Mouse (Mus musculus) CH12.LX (cell line): ENCODE measurements around the gene Plxna2.

Experiments
- CHD2 ChIP-seq: IDR thresholded peaks from 2 replicates; pipeline ENCODE4 v1.6.1; 2011; ENCODE audit warnings: low read length, improper control_type of control experiment
- CTCF ChIP-seq, 2 experiments: IDR thresholded peaks in 1 of 2; conservative IDR thresholded peaks in 1 of 2; 2 replicates each; pipeline ENCODE4 v1.5.1; 2011 to 2012; ENCODE audit warnings: low read depth in 2 of 2, low read length in 2 of 2, improper control_type of control experiment in 1 of 2, inconsistent platforms in 1 of 2, mild to moderate bottlenecking in 1 of 2, moderate library complexity in 1 of 2
- ETS1 ChIP-seq: conservative IDR thresholded peaks from 2 replicates; pipeline ENCODE4 v1.6.1; 2012; ENCODE audit warnings: low read depth, mild to moderate bottlenecking, inconsistent platforms, low read length, improper control_type of control experiment, moderate library complexity
- HCFC1 ChIP-seq: IDR thresholded peaks from 2 replicates; pipeline ENCODE4 v1.6.1; 2012; ENCODE audit warnings: low read depth, mild to moderate bottlenecking, inconsistent platforms, low read length, improper control_type of control experiment
- MAFK ChIP-seq: IDR thresholded peaks from 2 replicates; pipeline ENCODE4 v1.6.1; 2011; ENCODE audit warnings: low read length, improper control_type of control experiment; ENCODE audit not compliant: insufficient replicate concordance
- MAX ChIP-seq: IDR thresholded peaks from 2 replicates; pipeline ENCODE4 v1.6.1; 2011; ENCODE audit warnings: low read length, improper control_type of control experiment
- MAZ ChIP-seq: IDR thresholded peaks from 2 replicates; pipeline ENCODE4 v1.6.1; 2012; ENCODE audit warnings: low read depth, mild to moderate bottlenecking, inconsistent platforms, low read length, improper control_type of control experiment, moderate library complexity
- MXI1 ChIP-seq: IDR thresholded peaks from 2 replicates; pipeline ENCODE4 v1.6.1; 2011; ENCODE audit warnings: mild to moderate bottlenecking, low read depth, low read length, improper control_type of control experiment
- NRF1 ChIP-seq: IDR thresholded peaks from 2 replicates; pipeline ENCODE4 v1.6.1; 2014; ENCODE audit warnings: low read depth, mild to moderate bottlenecking, inconsistent platforms, low read length, improper control_type of control experiment, moderate library complexity
- POLR2A ChIP-seq: IDR thresholded peaks from 2 replicates; pipeline ENCODE4 v1.6.1; 2011; ENCODE audit warnings: low read depth, mild to moderate bottlenecking, improper control_type of control experiment, low read length
- ZC3H11A ChIP-seq: IDR thresholded peaks from 2 replicates; pipeline ENCODE4 v1.6.1; 2012; ENCODE audit warnings: low read depth, mild to moderate bottlenecking, inconsistent platforms, low read length, improper control_type of control experiment
- ZKSCAN1 ChIP-seq: IDR thresholded peaks from 2 replicates; pipeline ENCODE4 v1.6.1; 2012; ENCODE audit warnings: low read depth, inconsistent platforms, low read length, improper control_type of control experiment, borderline replicate concordance
- ZNF384 ChIP-seq: IDR thresholded peaks from 2 replicates; pipeline ENCODE4 v1.6.1; 2012; ENCODE audit warnings: low read depth, low read length, improper control_type of control experiment, inconsistent platforms

DNA sequence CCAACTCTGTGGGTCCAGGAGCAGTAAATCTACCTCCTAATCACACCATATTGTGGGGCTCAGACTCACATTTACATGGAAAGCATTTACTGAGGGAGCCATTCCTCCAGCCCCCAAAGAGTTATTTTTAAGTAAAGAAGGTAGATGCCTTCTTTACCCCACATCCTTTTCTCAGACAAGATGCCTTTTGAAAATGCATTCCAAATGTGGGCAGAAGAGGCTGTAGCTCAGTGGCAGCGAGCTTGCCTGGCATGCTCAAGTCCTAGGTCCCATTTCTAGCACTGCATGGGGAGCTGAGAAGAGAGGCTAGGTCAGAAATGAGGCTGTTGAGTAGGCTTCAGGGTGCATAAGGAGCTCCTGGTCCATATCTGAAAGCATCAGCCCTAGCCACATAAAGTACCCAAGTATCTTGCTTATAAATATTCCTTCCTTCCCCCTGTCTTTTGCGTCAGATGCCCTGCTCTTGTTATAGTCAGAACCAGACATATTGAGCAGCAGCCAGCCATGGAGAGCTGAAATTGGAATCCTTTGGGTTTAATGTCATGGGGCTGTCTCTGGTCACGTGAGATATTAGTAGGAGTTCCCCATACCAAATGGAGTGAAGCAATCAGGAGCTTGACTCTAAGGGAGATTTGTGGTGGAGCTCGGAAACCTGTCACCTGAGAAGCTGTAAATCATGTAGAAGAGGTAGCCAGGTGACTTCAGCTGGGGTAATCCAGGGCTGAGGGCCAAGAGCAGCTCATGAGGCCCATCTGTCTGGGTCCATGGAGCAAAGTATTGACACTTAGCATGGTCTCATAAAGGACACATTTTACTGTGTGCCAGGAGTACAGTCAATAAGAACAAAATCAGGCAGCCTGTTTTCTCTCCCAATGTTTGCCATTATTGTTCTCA, 96.4 kb downstream of the Plxna2 start:
- TF ChIP-seq POLR2A (no peak), CHD2 (no peak), HCFC1 (no peak), CTCF (conservative IDR thresholded peaks at IDR 0.05 in 1 of 2, IDR thresholded peaks at IDR 0.05 in 1 of 2; ENCODE audit: low read depth in 2 of 2, low read length in 2 of 2) (no peak), ETS1 (no peak), ZC3H11A (no peak), MAZ (no peak), MAFK (no peak), MAX (no peak), MXI1 (no peak), ZKSCAN1 (no peak), ZNF384 (no peak), NRF1 (no peak)
